Mouse (Mus musculus): ENCODE measurements around the gene Mnat1. TPM values are rescaled to one million over a fixed set of nuclear protein-coding genes. Genes with fewer than 3 reads are reported as not detected.

Gene Mnat1
- total and polyA plus RNA-seq, 3 experiments = 39.4 to 69.0 (median 64.2) TPM

GRCm38 (mm10) chr12:73210454-73210853, 86.9 kb downstream of the Mnat1 start (continued):
- TF ChIP-seq CHD1 (IDR thresholded peaks at IDR 0.05; ENCODE audit: low read depth, low read length) (no peak; the same call in 1 of the 2 replicates), ZC3H11A (IDR thresholded peaks at IDR 0.05; ENCODE audit: low read depth, low read length) (no peak), MAFK (IDR thresholded peaks at IDR 0.05; ENCODE audit: insufficient replicate concordance, low read length) (no peak), IRF4 (IDR thresholded peaks at IDR 0.05; ENCODE audit: low read depth, low read length) (peak; percentile 99), POLR2AphosphoS2 (IDR thresholded peaks at IDR 0.05; ENCODE audit: low read depth, low read length) (no peak)

GRCm38 (mm10) chr12:73215773-73216172, 92.3 kb downstream of the Mnat1 start:
- peaks cover 0 to 37% of the 10 kb centered on the region in 2 experiments; a peak in 2 of 4 replicates for H3K4me1 ChIP-seq (ENCODE audit: control insufficient read depth in 1 of 2, insufficient read depth in 2 of 2)
- DNase-seq (ENCODE audit: extremely low read depth) = no peak
- dilution Hi-C loops (cut with MboI; ENCODE audit: extremely low pct_ligation_motif_present, extremely low pct_unique_long_range_greater_than_20kb, low sequenced_read_pairs) (no loop called here), in situ Hi-C loops (cut with MboI; ENCODE audit: low pct_ligation_motif_present, low pct_unique_long_range_greater_than_20kb, low sequenced_read_pairs) (no loop called here)
- no peak overlapping the region for H3K4me3 ChIP-seq (replicated peaks in 1 of 3; ENCODE audit: low read depth in 2 of 3, low read length in 2 of 3, poor library complexity in 1 of 3)
- no peak overlapping the region for H3K27ac ChIP-seq (ENCODE audit: insufficient read depth, low read depth)
- no peaks in the 10 kb centered on the region for H3K27me3 ChIP-seq (replicated peaks)
- no peaks in the 10 kb centered on the region for H3K9me3 ChIP-seq (replicated peaks; ENCODE audit: low read length)
- H3K9ac ChIP-seq (ENCODE audit: insufficient read depth, low read depth) = no peak overlapping the region
- H3K79me2 ChIP-seq (replicated peaks; ENCODE audit: control insufficient read depth, extremely low read depth, insufficient read depth, poor library complexity, severe bottlenecking) = no peaks in the 10 kb centered on the region
- TF ChIP-seq MAX (IDR thresholded peaks at IDR 0.05; ENCODE audit: low read length) (no peak), KAT2A (IDR thresholded peaks at IDR 0.05; ENCODE audit: insufficient replicate concordance, low read length) (no peak), MEF2A (IDR thresholded peaks at IDR 0.05; ENCODE audit: borderline replicate concordance, low read depth, low read length) (no peak), NELFE (IDR thresholded peaks at IDR 0.05; ENCODE audit: low read depth, low read length) (no peak), IRF4 (IDR thresholded peaks at IDR 0.05; ENCODE audit: low read depth, low read length) (no peak), E2F4 (IDR thresholded peaks at IDR 0.05; ENCODE audit: insufficient replicate concordance, low read depth, low read length) (no peak), ZNF384 (IDR thresholded peaks at IDR 0.05; ENCODE audit: low read depth, low read length) (no peak), SIN3A (IDR thresholded peaks at IDR 0.05; ENCODE audit: low read length) (no peak), UBTF (IDR thresholded peaks at IDR 0.05; ENCODE audit: low read depth, low read length) (no peak), ZMIZ1 (IDR thresholded peaks at IDR 0.05; ENCODE audit: low read depth, low read length) (no peak), RAD21 (IDR thresholded peaks at IDR 0.05; ENCODE audit: low read depth, low read length) (no peak)
- H3K4me2 ChIP-seq (ENCODE audit: insufficient read depth, low read depth, poor library complexity, severe bottlenecking) = no peak overlapping the region
- peaks cover 13 to 31% of the 10 kb centered on the region in 2 experiments for H3K36me3 ChIP-seq (replicated peaks in 1 of 2; ENCODE audit: control insufficient read depth in 1 of 2, insufficient read depth in 1 of 2, low read length in 1 of 2)

GRCm38 (mm10) chr12:73218632-73219031, 95.1 kb downstream of the Mnat1 start:
- no peak for TF ChIP-seq ZMIZ1 (IDR thresholded peaks at IDR 0.05; ENCODE audit: low read depth, low read length)
- peak; percentile 14 to 30; a peak in 1 of 4 replicates for TF ChIP-seq CTCF (conservative IDR thresholded peaks at IDR 0.05 in 1 of 2, IDR thresholded peaks at IDR 0.05 in 1 of 2; ENCODE audit: low read depth in 2 of 2, low read length in 2 of 2)
- peak; percentile 8; the same call in 1 of the 2 replicates for TF ChIP-seq SMC3 (IDR thresholded peaks at IDR 0.05; ENCODE audit: low read depth, low read length)
- Histone ChIP-seq H3K36me3 (replicated peaks in 1 of 2; ENCODE audit: control insufficient read depth in 1 of 2, insufficient read depth in 1 of 2, low read length in 1 of 2) (peaks cover 13 to 43% of the 10 kb centered on the region in 2 experiments), H3K9ac (ENCODE audit: insufficient read depth, low read depth) (no peak overlapping the region), H3K79me2 (replicated peaks; ENCODE audit: control insufficient read depth, extremely low read depth, insufficient read depth, poor library complexity, severe bottlenecking) (no peaks in the 10 kb centered on the region), H3K4me3 (replicated peaks in 1 of 3; ENCODE audit: low read depth in 2 of 3, low read length in 2 of 3, poor library complexity in 1 of 3) (no peak overlapping the region), H3K9me3 (replicated peaks; ENCODE audit: low read length) (no peaks in the 10 kb centered on the region), H3K27me3 (replicated peaks) (no peaks in the 10 kb centered on the region), H3K4me2 (ENCODE audit: insufficient read depth, low read depth, poor library complexity, severe bottlenecking) (no peak overlapping the region), H3K27ac (ENCODE audit: insufficient read depth, low read depth) (no peak overlapping the region), H3K4me1 (ENCODE audit: control insufficient read depth in 1 of 2, insufficient read depth in 2 of 2) (peaks cover 0 to 27% of the 10 kb centered on the region in 2 experiments; a peak in 2 of 4 replicates)
- dilution Hi-C loops (cut with MboI; ENCODE audit: extremely low pct_ligation_motif_present, extremely low pct_unique_long_range_greater_than_20kb, low sequenced_read_pairs) (no loop called here), in situ Hi-C loops (cut with MboI; ENCODE audit: low pct_ligation_motif_present, low pct_unique_long_range_greater_than_20kb, low sequenced_read_pairs) (no loop called here)
- no peak for DNase-seq (ENCODE audit: extremely low read depth)
